Mouse (Mus musculus) limb, embryonic 12.5 days (tissue): ENCODE data around the gene Hist1h4c. TPM values are rescaled to one million over a fixed set of nuclear protein-coding genes. Genes with fewer than 3 reads are reported as not detected.
"Not testable (repeated sequence)": the region's sequence is repeated elsewhere in the genome, so short reads cannot be mapped to it uniquely, and the experiment has no call there.

Experiments
- ATAC-seq: fragments of 200-750 bp; cut with Nextera tagmentation; 2 replicates; pipeline ENCODE4 v1.8.0; 2017; ENCODE audit warnings: low read depth, moderate TSS enrichment; ENCODE audit not compliant: insufficient number of reproducible peaks, insufficient read depth, low FRiP score, low TSS enrichment
- H3K27ac ChIP-seq: fragments of 300-500 bp; sonication (generic); 2 replicates; pipeline ENCODE4 v1.5.1; 2016; ENCODE audit warnings: mild to moderate bottlenecking, moderate library complexity
- H3K27me3 ChIP-seq: fragments of 300-500 bp; sonication (generic); 2 replicates; pipeline ENCODE4 v1.6.1; 2016; ENCODE audit warnings: mild to moderate bottlenecking, moderate library complexity
- H3K36me3 ChIP-seq: fragments of 300-500 bp; sonication (generic); 2 replicates; pipeline ENCODE4 v1.6.1; 2016; ENCODE audit warnings: mild to moderate bottlenecking, moderate library complexity
- H3K4me1 ChIP-seq: fragments of 300-500 bp; sonication (generic); replicated peaks from 2 replicates; pipeline ENCODE4 v1.6.1; 2016
- H3K4me2 ChIP-seq: fragments of 300-500 bp; sonication (generic); 2 replicates; pipeline ENCODE4 v1.6.1; 2016; ENCODE audit warnings: mild to moderate bottlenecking, moderate library complexity
- H3K4me3 ChIP-seq: fragments of 300-500 bp; sonication (generic); replicated peaks from 2 replicates; pipeline ENCODE4 v1.5.1; 2016; ENCODE audit warnings: mild to moderate bottlenecking
- H3K9ac ChIP-seq: fragments of 300-500 bp; sonication (generic); replicated peaks from 2 replicates; pipeline ENCODE4 v1.6.1; 2016; ENCODE audit warnings: mild to moderate bottlenecking, moderate library complexity
- H3K9me3 ChIP-seq: fragments of 300-500 bp; sonication (generic); 2 replicates; pipeline ENCODE4 v1.6.1; 2016; ENCODE audit warnings: mild to moderate bottlenecking, moderate library complexity
- WGBS: fragments of 180-500 bp; shearing (Covaris S2); methylation state at CpG from one replicate; pipeline ENCODE4 v1.1.7; 2016; 5-methylcytosine and 5-hydroxymethylcytosine counted together
- polyA plus RNA-seq: library from polyadenylated mRNA; unstranded; fragments of >200 nt; fragmentation: Nextera tagmentation; extraction: Ambion mirVana; gene quantifications from 2 replicates; pipeline ENCODE4 v1.2.1, GENCODE M21; 2016

The Hist1h4c gene
- polyA plus RNA-seq, 1 experiment from 2014 or later, result 18.4 TPM

GRCm38 (mm10) chr13:23689459-23689858, 8.8 kb downstream of the Hist1h4c start:
- no peak for ATAC-seq
- Histone ChIP-seq H3K4me1 (peaks cover 8% of the 10 kb centered on the region; the same call in 1 of the 2 replicates), H3K4me3 (no peak overlapping the region), H3K4me2 (no peak overlapping the region), H3K36me3 (no peaks in the 10 kb centered on the region), H3K9ac (no peak overlapping the region), H3K9me3 (no peaks in the 10 kb centered on the region), H3K27me3 (no peaks in the 10 kb centered on the region), H3K27ac (no peak overlapping the region)
- 75% methylated on average over 2 of the region's 2 CpGs for WGBS

DNA sequence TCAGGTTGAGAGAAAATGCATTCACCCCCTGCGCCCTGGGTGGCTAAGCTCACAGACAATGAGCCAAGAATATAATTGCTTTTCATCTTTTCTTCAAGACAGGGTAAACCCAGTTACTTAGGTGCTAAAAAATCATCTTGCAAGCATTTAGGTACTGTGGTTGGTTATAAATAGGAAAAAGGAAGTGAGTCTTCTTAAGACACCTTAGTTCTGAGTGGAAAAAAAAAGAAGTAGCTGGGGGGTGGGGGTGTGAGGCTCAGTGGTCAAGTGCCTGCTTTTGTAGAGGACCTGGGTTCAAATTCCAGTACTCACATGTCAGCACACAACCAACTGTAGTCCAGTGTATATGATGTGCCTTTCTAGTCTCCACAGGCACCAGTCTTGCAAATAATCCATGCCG, 9.3 kb downstream of the Hist1h4c start:
- H3K9ac ChIP-seq, result no peak overlapping the region
- no peak overlapping the region for H3K27ac ChIP-seq
- 95% methylated on average over 2 of the region's 2 CpGs for WGBS
- H3K9me3 ChIP-seq, result no peaks in the 10 kb centered on the region
- no peak for ATAC-seq
- no peaks in the 10 kb centered on the region for H3K36me3 ChIP-seq
- H3K4me3 ChIP-seq, result no peak overlapping the region
- H3K4me1 ChIP-seq, result peaks cover 8% of the 10 kb centered on the region; the same call in 1 of the 2 replicates
- no peak overlapping the region for H3K4me2 ChIP-seq
- no peaks in the 10 kb centered on the region for H3K27me3 ChIP-seq

DNA sequence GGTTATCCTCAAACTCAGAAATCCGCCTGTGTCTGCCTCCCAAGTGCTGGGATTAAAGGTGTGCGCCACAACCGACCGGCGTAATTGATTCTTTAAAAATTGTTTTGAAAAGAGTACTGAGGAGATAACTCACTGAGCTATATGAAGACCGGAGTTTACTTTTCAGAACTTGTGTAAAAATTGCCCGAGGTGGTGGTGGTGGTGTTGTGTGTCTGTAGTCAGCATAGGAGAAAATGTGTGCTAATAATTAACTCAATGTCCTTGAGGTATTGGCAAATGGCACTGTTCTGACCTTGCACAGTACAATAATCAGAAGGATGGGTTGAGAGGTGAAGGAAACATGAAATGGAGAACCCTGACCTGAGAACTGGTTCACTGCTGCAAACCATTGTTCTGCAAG, 10.3 kb downstream of the Hist1h4c start:
- Histone ChIP-seq H3K9ac (no peak overlapping the region), H3K36me3 (no peaks in the 10 kb centered on the region), H3K9me3 (no peaks in the 10 kb centered on the region), H3K4me3 (no peak overlapping the region), H3K27me3 (no peaks in the 10 kb centered on the region), H3K27ac (no peak overlapping the region), H3K4me2 (no peak overlapping the region), H3K4me1 (peaks cover 10% of the 10 kb centered on the region; the same call in 1 of the 2 replicates)
- 94% methylated on average over 7 of the region's 7 CpGs for WGBS
- ATAC-seq, result no peak

- 78% methylated on average over 4 of the region's 4 CpGs for WGBS
- Histone ChIP-seq H3K27ac (no peak overlapping the region), H3K4me1 (peaks cover 15% of the 10 kb centered on the region), H3K27me3 (no peaks in the 10 kb centered on the region), H3K4me2 (no peak overlapping the region), H3K36me3 (no peaks in the 10 kb centered on the region), H3K9me3 (no peaks in the 10 kb centered on the region), H3K4me3 (no peak overlapping the region), H3K9ac (no peak overlapping the region)
- no peak for ATAC-seq
Observed at GRCm38 (mm10) chr13:23687181-23687580, 11.1 kb downstream of the Hist1h4c start.

DNA sequence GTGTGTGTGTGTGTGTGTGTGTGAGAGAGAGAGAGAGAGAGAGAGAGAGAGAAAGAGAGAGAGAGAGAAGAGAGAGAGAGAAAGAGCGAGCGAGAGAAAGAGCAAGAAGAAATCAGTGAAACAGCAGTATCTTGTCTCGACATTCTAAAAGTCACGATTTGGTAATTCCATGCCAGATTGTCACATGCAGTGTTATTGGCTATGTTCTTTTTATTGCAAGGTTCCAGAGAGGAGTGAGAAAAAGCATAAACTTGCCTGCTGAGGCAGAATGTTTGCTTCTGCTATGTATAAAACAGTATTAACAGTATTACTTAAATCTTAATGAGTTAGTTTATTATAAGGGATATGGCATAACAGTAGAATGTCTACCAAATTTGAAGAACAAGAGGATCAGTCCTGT, 12.3 kb downstream of the Hist1h4c start:
- Histone ChIP-seq H3K36me3 (no peaks in the 10 kb centered on the region), H3K9me3 (no peaks in the 10 kb centered on the region), H3K4me2 (peak overlapping the region; percentile 71), H3K4me1 (peaks cover 15% of the 10 kb centered on the region), H3K4me3 (peak overlapping the region; percentile 45), H3K27me3 (no peaks in the 10 kb centered on the region), H3K27ac (peak overlapping the region; percentile 98), H3K9ac (peak overlapping the region; percentile 70)
- ATAC-seq, result no peak
- WGBS, result 61% methylated on average over 4 of the region's 4 CpGs

DNA sequence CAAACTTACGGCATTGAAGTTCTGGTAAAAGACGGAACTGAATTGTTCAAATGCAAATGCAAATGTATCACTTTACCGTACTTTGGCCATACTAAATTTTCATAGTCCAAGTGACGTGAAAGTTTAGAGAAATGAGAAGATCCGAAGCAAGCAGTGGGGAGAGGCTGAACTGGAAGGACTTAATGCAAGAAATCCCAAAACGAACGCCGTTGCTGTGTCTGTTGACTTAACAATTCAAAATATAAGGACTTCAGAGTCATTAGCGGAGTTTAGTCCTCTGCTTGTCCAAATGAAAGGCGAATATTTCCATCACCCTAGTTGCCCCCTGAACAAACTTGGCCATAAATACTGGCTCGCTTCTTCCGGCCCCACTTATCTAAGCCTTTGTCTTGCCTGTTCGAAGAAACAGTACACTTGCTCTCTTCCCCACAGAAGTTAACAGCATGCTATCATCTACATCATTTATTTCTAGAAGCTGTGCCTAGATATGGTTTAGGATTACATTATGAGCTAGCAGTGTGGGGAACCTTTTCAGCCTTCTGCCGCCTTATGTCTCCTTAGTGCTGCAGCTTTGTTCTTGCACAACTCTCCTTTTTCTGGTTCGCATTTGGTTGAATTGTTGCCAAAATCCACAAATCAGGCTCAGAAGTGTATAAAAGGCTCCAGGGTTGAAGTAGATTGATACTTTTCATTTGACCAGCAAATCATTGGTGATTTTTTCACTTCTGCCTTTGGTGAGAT, 13.0 kb downstream of the Hist1h4c start:
- peak overlapping the region; percentile 45 for H3K4me3 ChIP-seq
- H3K27me3 ChIP-seq, result no peaks in the 10 kb centered on the region
- H3K9ac ChIP-seq, result peak overlapping the region; percentile 70
- ATAC-seq, result no peak
- H3K4me2 ChIP-seq, result peak overlapping the region; percentile 71
- 14% methylated on average over 15 of the region's 15 CpGs for WGBS
- H3K9me3 ChIP-seq, result no peaks in the 10 kb centered on the region
- peak overlapping the region; percentile 98 for H3K27ac ChIP-seq
- no peaks in the 10 kb centered on the region for H3K36me3 ChIP-seq
- H3K4me1 ChIP-seq, result peaks cover 15% of the 10 kb centered on the region

- H3K4me1 ChIP-seq, result peaks cover 15% of the 10 kb centered on the region
- H3K9me3 ChIP-seq, H3K27me3 ChIP-seq, H3K36me3 ChIP-seq: not testable (repeated sequence)
- peak; percentile 1; the same call in 1 of the 2 replicates for ATAC-seq
- WGBS, result 0% methylated on average over 19 of the region's 37 CpGs
- H3K4me2 ChIP-seq, result peak overlapping the region; percentile 71
- H3K4me3 ChIP-seq, result peak overlapping the region; percentile 45
- peak overlapping the region; percentile 70 for H3K9ac ChIP-seq
- H3K27ac ChIP-seq, result peak overlapping the region; percentile 98
Observed at GRCm38 (mm10) chr13:23684295-23684945, 13.8 kb downstream of the Hist1h4c start.

DNA sequence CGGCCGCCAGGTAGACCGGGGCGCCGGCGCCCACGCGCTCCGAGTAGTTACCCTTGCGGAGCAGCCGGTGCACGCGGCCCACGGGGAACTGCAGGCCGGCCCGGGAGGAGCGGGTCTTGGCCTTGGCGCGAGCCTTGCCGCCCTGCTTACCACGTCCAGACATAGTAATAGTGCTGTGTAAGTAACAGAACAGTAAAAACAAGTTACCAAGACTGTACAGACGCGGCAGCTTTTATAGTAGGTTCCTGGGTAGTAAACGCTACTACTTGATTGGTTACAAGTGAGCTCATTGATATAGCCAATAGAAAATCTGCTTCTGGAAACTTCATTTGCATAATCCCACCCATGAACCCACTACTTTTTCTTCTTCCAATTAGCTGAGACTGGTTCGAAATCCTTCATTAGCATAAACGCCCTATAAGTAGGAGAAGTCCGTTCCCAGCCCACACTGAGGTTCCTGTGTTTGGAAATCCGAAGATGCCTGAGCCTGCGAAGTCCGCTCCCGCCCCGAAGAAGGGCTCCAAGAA, 14.4 kb downstream of the Hist1h4c start, which contains the start of the genes Hist1h2ac and Hist1h2bc:
Gene Hist1h2ac, minus strand, starts transcription at position 194 of the 527 bp plus-strand sequence.
Gene Hist1h2bc, plus strand, starts transcription at position 445 of the 527 bp plus-strand sequence.
- Histone ChIP-seq H3K4me2 (peak within 1 kb of the TSS; percentile 71), H3K4me3 (peak within 1 kb of the TSS; percentile 45), H3K9ac (peak within 1 kb of the TSS; percentile 70), H3K4me1 (peaks cover 15% of the 10 kb centered on the region), H3K9me3 (no peaks in the 10 kb centered on the region), H3K27ac (peak within 1 kb of the TSS; percentile 98), H3K36me3 (no peaks in the 10 kb centered on the region), H3K27me3 (no peaks in the 10 kb centered on the region)
- ATAC-seq, result peak; percentile 100
- under 1% methylated on average over 29 of the region's 32 CpGs for WGBS

DNA sequence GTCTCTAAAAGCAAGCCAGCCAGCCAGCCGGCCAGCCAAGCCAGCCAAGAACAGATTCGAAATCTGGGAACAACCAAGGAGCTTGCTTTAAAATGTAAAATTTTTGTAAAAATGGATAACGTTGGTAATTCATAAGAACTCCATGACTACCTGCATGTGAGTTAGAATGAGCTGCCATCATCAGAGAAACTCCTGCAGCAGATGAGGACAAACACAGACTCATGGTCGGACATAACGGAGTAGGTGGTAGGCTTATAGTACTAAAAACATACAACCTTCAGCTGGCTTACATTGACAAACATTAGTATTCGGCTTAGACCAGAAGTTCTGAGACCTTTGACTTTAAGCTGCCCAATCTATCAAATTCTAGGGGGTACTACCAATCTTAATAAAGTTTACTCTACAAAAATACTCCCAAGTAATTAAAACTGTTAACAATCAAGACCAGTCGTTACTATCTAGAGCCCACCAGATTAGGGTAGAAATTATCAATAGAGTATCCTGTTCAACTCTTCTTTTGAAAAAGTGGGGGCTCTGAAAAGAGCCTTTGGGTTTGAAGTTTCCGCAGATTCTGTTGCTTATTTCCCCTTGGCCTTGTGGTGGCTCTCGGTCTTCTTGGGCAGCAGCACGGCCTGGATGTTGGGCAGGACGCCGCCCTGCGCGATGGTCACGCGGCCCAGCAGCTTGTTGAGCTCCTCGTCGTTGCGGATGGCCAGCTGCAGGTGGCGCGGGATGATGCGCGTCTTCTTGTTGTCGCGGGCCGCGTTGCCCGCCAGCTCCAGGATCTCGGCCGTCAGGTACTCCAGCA, 15.1 kb downstream of the Hist1h4c start:
- not testable (repeated sequence) for ATAC-seq, H3K36me3 ChIP-seq
- 12% methylated on average over 16 of the region's 30 CpGs for whole genome bisulfite sequencing

GRCm38 (mm10) chr13:23682623-23682946, 15.7 kb downstream of the Hist1h4c start:
- Histone ChIP-seq H3K27ac (peak overlapping the region; percentile 94), H3K36me3 (no peaks in the 10 kb centered on the region), H3K4me2 (peak overlapping the region; percentile 57), H3K9me3 (no peaks in the 10 kb centered on the region), H3K27me3 (no peaks in the 10 kb centered on the region), H3K9ac (peak overlapping the region; percentile 63), H3K4me1 (peaks cover 15% of the 10 kb centered on the region), H3K4me3 (peak overlapping the region; percentile 39)
- ATAC-seq, result no peak
- WGBS, result 76% methylated on average over 1 of the region's 1 CpGs

More for the DNA sequence above, 15.1 kb downstream of the Hist1h4c start:
- peak overlapping the region; percentile 57 for H3K4me2 ChIP-seq
- H3K4me3 ChIP-seq, result peak overlapping the region; percentile 39
- H3K9me3 ChIP-seq, H3K27me3 ChIP-seq: not testable (repeated sequence)
- H3K4me1 ChIP-seq, result peaks cover 15% of the 10 kb centered on the region
- peak overlapping the region; percentile 94 for H3K27ac ChIP-seq
- H3K9ac ChIP-seq, result peak overlapping the region; percentile 63
